Mouse (Mus musculus) myocyte (in vitro differentiated cells): ENCODE measurements around the gene Hagh.

ENCODE experiments used
- CEBPB ChIP-seq: IDR thresholded peaks from 2 replicates; pipeline ENCODE4 v1.6.1; 2011; ENCODE audit warnings: mild to moderate bottlenecking, moderate library complexity; ENCODE audit not compliant: poor library complexity, insufficient read depth, severe bottlenecking
- E2F4 ChIP-seq: IDR thresholded peaks from one replicate; pipeline ENCODE4 v1.6.1; 2011; ENCODE audit warnings: mild to moderate bottlenecking, control low read depth, moderate library complexity; ENCODE audit not compliant: insufficient read depth
- MAX ChIP-seq: IDR thresholded peaks from one replicate; pipeline ENCODE4 v1.6.1; 2011; ENCODE audit warnings: low read depth, mild to moderate bottlenecking, control low read depth
- POLR2A ChIP-seq: IDR thresholded peaks from one replicate; pipeline ENCODE4 v1.6.1; 2011; ENCODE audit warnings: low read depth, mild to moderate bottlenecking, control low read depth, moderate library complexity; ENCODE audit not compliant: insufficient read length
- POLR2AphosphoS2 ChIP-seq: IDR thresholded peaks from one replicate; pipeline ENCODE4 v1.6.1; 2011; ENCODE audit warnings: low read depth, control low read depth; ENCODE audit not compliant: insufficient read length
- REST ChIP-seq: IDR thresholded peaks from one replicate; pipeline ENCODE4 v1.6.1; 2011; ENCODE audit warnings: mild to moderate bottlenecking, control low read depth, moderate library complexity; ENCODE audit not compliant: insufficient read depth, insufficient read length
- TCF3 ChIP-seq: IDR thresholded peaks from one replicate; pipeline ENCODE4 v1.6.1; 2011; ENCODE audit warnings: low read depth, control low read depth; ENCODE audit not compliant: insufficient read length
- USF1 ChIP-seq: IDR thresholded peaks from one replicate; pipeline ENCODE4 v1.6.1; 2011; ENCODE audit warnings: low read depth, mild to moderate bottlenecking, control low read depth, moderate library complexity

GRCm38 (mm10) chr17:24891321-24891720 lies 51.4 kb downstream of the Hagh start:
- TF ChIP-seq CEBPB (no peak), POLR2A (no peak), POLR2AphosphoS2 (no peak), E2F4 (no peak), MAX (no peak), REST (no peak), USF1 (no peak), TCF3 (no peak)
